Mouse (Mus musculus) lung, postnatal 36 days (tissue): ENCODE measurements around the gene Sdccag8.
"Not testable (repeated sequence)": the region's sequence is repeated elsewhere in the genome, so short reads cannot be mapped to it uniquely, and the experiment has no call there.

ENCODE experiments used
- DNase-seq: peaks from one replicate; pipeline ENCODE4 v3.0.0; 2022; ENCODE audit warnings: mixed read lengths

Gene Sdccag8

GRCm38 (mm10) chr1:176828666-176829065 is 14.2 kb downstream of the Sdccag8 start:
- no peak for DNase-seq

- no peak for DNase-seq
These were observed 17.6 kb downstream of the Sdccag8 start for GRCm38 (mm10) chr1:176832071-176832470.

DNA sequence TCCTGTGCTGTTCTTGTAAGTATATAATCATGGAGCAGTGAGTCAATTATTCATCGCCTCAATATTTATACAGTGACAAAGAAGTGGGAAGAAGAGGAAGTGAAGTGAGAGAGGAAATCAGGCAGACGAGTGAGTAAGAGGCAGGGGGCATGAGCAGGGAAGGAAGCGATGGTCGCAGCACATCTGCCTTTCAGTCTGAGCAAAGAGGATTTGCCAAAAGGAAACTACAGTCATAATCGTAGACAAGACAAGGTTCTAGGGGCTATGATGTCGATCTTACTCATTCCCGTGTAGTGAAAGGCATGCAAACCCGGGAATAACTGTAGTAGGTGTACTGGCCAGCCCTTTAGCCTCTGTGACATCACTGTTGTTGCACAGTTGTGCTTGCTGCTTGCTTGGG is 18.1 kb downstream of the Sdccag8 start:
- no peak for DNase-seq

- DNase-seq, result no peak
These were observed 18.8 kb downstream of the Sdccag8 start for GRCm38 (mm10) chr1:176833257-176833656.

DNA sequence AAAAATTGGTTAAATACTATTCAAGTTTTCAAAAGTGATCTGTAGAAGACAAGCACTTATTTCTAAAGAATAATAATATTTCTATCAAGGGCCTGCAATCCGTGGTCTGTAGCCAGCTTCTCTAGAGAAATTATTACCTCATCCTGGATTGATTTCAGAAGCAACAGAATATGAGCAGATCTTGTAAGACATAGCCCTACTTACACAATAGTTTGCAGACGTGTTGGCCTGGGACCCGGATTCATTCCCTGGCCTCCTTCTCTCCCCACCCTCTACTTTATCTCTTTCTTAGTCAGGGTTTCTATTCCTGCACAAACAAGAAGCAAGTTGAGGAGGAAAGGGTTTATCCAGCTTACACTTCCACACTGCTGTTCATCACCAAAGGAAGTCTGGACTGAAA is 19.5 kb downstream of the Sdccag8 start:
- peak; percentile 50 for DNase-seq

GRCm38 (mm10) chr1:176834880-176835279 is 20.4 kb downstream of the Sdccag8 start:
- DNase-seq, result peak; percentile 21

DNA sequence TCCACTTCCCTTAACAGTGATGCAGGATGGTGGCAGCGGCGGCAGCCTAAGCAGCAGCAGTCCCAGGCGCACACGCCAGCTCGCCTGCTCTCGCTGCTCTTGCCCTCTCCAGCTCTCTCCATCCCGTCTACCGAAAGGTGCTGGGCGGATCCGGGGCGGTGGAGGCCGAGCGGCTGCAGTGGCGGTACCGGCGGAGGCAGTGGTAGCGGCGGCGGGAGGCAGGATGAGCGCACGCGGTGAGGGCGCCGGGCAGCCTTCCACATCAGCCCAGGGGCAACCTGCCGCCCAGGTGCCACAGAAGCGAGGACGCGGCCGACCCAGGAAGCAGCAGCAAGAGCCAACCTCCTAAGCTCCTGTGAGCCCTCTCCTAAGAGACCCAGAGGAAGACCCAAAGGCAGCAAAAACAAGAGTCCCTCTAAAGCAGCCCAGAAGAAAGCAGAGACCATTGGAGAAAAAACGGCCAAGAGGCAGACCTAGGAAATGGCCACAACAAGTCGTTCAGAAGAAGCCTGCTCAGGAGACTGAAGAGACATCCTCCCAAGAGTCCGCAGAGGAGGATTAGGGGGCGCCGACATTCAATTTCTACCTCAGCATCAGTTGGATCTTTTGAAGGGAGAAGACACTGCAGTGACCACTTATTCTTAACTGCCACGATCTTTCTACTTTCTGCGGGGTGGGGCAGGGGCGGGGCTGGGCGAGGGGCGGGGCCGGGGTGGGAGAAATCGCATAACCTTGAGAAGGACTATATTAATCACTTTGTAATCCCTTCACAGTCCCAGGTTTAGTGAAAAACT is 21.2 kb downstream of the Sdccag8 start:
- no peak for DNase-seq

- not testable (repeated sequence) for DNase-seq
These were observed 22.1 kb downstream of the Sdccag8 start for GRCm38 (mm10) chr1:176836562-176836961.

GRCm38 (mm10) chr1:176845082-176845977 is 30.9 kb downstream of the Sdccag8 start:
- DNase-seq, result no peak

DNA sequence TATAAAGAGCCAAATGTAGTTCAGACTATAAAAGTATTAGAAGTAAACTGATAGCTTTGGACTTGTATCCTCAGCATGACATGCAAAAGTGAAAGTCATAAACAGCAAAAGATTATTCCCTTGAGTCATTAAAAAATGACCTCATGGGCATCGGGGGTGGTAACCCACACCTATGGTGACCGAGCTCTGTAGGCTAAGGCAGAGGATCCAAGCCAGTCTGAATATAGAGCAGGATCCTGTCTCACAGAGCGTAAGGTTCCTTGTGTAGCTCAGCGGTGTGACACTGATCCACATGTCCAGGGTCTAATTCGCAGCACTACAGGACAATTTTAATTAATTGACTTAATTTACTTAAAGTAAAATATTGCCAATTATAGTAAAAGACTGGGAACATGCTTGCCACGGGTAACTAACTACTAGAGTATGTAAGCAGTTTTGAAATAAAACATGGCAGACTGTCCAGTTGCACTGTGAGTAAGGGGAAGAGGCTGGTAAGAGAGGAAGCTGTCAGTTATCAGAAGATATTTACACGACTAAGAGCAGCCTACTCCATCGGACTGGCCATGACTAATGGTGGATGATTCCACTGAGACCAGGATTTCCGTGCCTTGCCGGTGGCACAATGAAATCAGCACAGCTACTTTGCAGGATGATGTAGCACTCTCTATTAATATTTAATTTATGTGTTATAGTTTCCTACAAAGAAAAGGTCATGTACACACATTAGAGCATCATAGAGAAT is 32.8 kb downstream of the Sdccag8 start:
- no peak for DNase-seq

DNA sequence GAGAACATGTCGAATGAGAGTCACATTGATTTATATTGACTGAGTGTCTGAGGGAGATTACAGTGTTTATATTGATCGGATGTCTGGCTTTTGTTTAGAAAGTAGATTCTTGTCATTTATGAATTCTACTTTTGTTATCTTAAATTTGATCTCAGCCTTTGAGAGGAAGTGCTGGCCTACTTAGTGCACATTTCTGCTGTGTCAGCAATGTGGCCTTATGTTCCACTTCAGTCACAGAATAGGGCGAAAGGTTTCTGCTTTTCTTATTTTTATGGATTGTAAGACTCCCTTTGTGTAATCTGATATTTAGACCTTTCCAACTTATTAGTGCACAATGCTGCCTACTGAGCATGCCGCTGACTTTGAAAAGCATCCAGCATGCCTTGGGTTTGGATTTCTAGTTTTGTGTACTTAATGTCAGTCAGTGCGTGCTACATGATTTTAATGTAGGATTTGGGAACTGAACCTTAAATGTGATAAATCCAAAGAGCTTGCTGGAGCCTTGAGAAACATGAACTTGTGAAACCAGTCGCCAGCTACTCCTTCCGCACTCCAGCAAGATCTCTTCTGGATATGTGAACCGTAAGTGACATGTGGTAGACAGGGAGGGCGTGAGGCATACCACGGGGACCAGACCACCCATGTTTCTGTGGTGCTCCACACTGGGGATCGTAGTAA is 34.3 kb downstream of the Sdccag8 start:
- DNase-seq, result no peak

GRCm38 (mm10) chr1:176849377-176849776 is 34.9 kb downstream of the Sdccag8 start:
- peak; percentile 23 for DNase-seq

DNA sequence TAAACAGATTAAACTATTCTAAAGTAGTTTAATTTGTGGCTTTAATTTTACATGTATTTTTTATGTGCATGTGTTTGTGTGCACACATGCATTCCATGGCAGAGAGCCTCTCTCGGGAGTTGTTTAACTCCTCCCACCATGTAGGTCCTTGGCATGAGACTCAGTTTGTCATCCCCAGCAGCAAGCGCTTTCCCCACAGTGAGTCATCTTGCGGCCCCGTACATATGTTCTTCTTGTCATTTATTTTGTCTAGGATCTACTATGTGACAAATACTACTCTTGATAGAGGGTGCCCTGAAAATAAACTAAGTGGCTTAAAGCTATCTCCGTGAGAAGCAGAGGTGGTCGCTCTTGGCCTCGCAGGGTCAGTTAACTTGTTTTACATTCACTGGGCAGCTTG is 36.9 kb downstream of the Sdccag8 start:
- DNase-seq, result no peak

DNA sequence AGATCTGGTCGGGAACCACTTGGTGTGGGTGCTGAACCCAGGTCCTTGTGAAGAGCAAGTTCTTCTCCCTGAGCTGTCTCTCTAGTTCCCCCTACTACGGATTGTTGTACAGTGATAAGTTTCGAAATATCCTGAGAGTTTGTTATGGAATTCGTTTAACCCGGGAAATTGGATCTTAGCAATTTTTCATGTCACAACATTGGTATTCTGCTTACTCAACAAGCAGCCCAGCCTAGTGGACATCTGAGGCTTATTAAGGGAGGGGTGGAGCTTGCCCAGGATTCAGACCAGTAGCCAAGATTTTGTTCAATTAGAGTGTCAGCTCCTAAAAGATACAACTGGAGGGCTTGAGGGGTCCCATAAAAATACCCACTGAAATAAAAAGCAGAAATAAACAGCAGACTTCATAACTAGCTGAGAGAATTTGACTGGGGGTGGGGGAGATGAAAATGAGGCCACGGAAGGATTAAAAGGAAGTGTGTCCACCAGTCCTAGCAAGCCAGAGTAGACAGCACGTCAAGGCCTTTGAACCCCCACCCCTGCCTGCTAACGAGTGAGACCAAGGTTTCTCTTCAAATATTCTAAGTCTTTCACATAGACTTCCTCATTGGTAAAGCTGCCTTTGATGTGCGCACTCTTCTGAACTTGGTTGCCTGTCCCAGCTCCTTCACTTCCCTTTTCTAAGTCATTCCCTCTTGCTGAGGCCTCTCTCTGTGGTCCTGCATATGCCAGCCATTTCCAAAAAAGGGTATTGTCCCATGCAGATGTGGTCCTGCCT is 38.5 kb downstream of the Sdccag8 start:
- peak; percentile 19 for DNase-seq

- peak; percentile 91 for DNase-seq
These were observed 47.7 kb downstream of the Sdccag8 start for GRCm38 (mm10) chr1:176861981-176862644.

DNA sequence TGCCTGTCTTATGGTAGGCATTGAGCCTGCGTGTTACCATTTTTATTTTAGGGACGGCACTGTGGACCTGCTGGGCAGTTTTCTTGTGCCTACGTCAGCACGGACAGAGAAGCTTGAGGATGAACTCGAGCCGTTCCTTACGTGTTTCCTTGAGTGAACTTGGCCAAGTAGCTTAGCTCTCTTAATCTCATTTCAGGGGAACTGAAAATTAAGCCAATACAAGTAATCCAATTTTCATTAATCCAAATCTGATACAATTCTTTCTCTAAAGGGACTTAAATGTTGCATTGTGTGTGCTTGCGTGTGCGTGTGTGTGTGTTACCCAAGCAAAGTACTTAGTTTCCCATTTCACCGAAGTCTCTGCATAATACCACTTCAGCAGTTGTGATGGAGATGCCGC is 56.0 kb downstream of the Sdccag8 start:
- DNase-seq, result no peak

DNA sequence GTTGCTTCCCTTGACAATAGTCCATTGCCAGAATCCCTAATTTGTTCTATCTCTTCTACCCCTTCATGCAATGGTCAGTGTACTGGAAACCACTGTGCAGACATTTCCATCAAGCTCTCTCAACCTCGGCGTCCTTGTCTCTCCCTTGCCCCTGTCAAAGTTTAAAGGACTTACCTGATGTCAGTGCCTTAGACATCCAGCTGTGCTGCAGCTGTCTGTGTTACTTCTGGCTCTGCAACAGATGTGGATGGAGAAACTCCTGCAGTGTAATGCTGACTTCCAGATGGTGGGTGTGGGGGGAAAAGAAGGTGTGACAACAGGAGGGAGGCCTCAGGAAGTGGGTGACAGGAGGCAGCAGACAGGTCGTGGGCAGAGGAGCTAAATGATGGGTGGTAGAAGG is 57.5 kb downstream of the Sdccag8 start:
- no peak for DNase-seq

DNA sequence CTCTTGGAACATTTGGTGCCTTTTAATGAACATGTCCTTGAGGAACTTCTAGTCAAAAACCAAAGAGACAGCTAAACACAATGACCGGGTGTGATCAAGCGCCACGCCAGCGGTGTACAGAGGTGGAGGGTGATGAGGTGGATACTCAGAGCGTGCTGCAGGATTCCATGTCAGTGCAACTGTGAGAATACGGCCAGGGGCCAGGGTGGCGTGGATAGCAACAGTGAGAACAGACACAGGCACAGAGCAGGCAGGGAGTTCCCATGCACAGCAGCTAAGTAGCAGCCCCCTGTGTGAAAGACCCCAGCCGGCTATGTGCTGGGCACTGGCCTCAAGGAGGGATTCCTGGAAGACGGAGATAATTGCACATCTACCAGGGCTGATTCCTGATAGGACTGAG is 59.0 kb downstream of the Sdccag8 start:
- DNase-seq, result no peak

DNA sequence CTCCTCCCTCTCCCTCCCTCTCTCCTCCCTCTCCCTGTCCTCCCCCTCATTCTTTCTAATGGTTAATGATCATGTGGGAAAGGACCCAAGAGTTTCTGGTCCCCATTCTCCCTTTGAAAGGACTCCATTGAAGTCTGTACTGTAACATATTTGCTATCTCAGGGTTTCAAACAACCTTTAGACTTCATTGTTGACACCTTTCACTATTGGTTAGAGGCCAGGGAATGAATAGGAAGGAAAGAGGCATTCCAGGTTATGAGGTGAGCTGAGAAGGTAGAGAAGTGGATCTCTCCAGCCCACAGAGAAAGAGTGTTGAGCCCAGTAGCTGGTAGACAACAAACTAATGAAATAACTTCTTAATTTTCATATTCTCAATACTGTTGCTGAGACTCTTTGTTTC is 59.7 kb downstream of the Sdccag8 start:
- DNase-seq, result no peak

DNA sequence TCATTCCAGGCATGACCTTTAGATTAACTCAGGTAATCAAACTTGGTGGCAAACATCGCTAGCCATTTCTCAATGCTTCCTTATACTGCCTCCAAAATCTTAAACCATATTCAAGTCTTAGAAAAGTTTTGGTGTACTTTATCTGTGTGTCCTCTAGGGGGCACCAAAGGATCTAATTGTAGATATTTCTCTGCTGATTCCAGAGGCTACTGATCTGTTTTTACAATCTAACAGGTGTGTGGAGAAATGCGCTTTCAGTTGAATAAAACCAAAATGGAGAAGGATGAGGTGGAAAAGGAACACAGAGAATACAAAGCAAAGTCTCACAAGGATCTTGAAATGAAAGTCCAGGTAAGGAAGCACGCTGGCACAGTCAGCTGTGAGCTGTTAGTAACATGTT is 63.3 kb downstream of the Sdccag8 start:
- DNase-seq, result peak; percentile 71

GRCm38 (mm10) chr1:176879005-176879404 is 64.5 kb downstream of the Sdccag8 start:
- peak; percentile 21 for DNase-seq
